Mouse (Mus musculus) ES-E14 (cell line): ENCODE measurements around the gene Nipa2. TPM values are rescaled to one million over a fixed set of nuclear protein-coding genes. Genes with fewer than 3 reads are reported as not detected.

ENCODE experiments used
- DNase-seq: peaks from one replicate; pipeline ENCODE4 v3.0.0-alpha.2; 2013; ENCODE audit warnings: low read depth, low spot score
- H3K27ac ChIP-seq: 2 replicates; pipeline ENCODE4 v1.5.1; 2012; ENCODE audit warnings: low read depth, mild to moderate bottlenecking, low read length, moderate library complexity, mixed read lengths; ENCODE audit not compliant: poor library complexity, insufficient read depth, severe bottlenecking
- H3K36me3 ChIP-seq: 2 replicates; pipeline ENCODE4 v1.6.1; 2012; ENCODE audit warnings: mild to moderate bottlenecking, low read length, moderate library complexity, mixed read lengths; ENCODE audit not compliant: control insufficient read depth, poor library complexity, insufficient read depth, severe bottlenecking
- H3K4me1 ChIP-seq, 2 experiments: fragments of 150-350 bp in 1 of 2; sonication (generic) in 1 of 2; 2 replicates each; pipeline ENCODE4 v1.6.1; 2012; ENCODE audit warnings: low read length in 2 of 2, mild to moderate bottlenecking in 1 of 2, mixed read lengths in 1 of 2; ENCODE audit not compliant: control insufficient read depth in 2 of 2, insufficient read depth in 2 of 2, poor library complexity in 1 of 2
- H3K4me3 ChIP-seq, 2 experiments: fragments of 150-350 bp in 1 of 2; sonication (generic) in 1 of 2; 2 replicates each; pipeline ENCODE4 v1.5.1; 2012; ENCODE audit warnings: low read length in 2 of 2, low read depth in 1 of 2, mild to moderate bottlenecking in 1 of 2, mixed read lengths in 1 of 2; ENCODE audit not compliant: insufficient read depth in 1 of 2, poor library complexity in 1 of 2, severe bottlenecking in 1 of 2
- H3K9ac ChIP-seq: 2 replicates; pipeline ENCODE4 v1.6.1; 2012; ENCODE audit warnings: low read depth, mild to moderate bottlenecking, low read length, mixed read lengths; ENCODE audit not compliant: poor library complexity, insufficient read depth, severe bottlenecking
- H3K9me3 ChIP-seq: fragments of 150-350 bp; sonication (generic); 2 replicates; pipeline ENCODE4 v1.6.1; 2012; ENCODE audit warnings: low read depth, mild to moderate bottlenecking, low read length; ENCODE audit not compliant: control insufficient read depth, insufficient read depth
- CHD2 ChIP-seq: IDR thresholded peaks from 2 replicates; pipeline ENCODE4 v1.6.1; 2014; ENCODE audit warnings: mild to moderate bottlenecking, low read depth, low read length, inconsistent platforms
- HCFC1 ChIP-seq: IDR thresholded peaks from 2 replicates; pipeline ENCODE4 v1.6.1; 2012; ENCODE audit warnings: low read length, inconsistent platforms, borderline replicate concordance; ENCODE audit not compliant: insufficient read depth
- MAFK ChIP-seq: IDR thresholded peaks from 2 replicates; pipeline ENCODE4 v1.6.1; 2014; ENCODE audit warnings: mild to moderate bottlenecking, low read depth, low read length, inconsistent platforms; ENCODE audit not compliant: insufficient read depth
- ZC3H11A ChIP-seq: IDR thresholded peaks from 2 replicates; pipeline ENCODE4 v1.6.1; 2012; ENCODE audit warnings: low read depth, mild to moderate bottlenecking, inconsistent platforms, low read length, borderline replicate concordance
- ZNF384 ChIP-seq: IDR thresholded peaks from 2 replicates; pipeline ENCODE4 v1.6.1; 2012; ENCODE audit warnings: low read depth, low read length, inconsistent platforms
- in situ Hi-C, 2 experiments: fragments of 600-800 bp; cut with MboI; formaldehyde crosslinking; loops; one replicate each; pipeline ENCODE4 v1.15.1; 2025; ENCODE audit warnings: low sequenced_read_pairs in 2 of 2, inconsistent platforms in 1 of 2; ENCODE audit not compliant: unreplicated experiment in 2 of 2
- total RNA-seq: library from RNA; depleted of rRNA; stranded (reverse); fragments of 300-350 nt; gene quantifications from 2 replicates; pipeline ENCODE4 v1.2.3, GENCODE M21; 2012

The Nipa2 gene
- total RNA-seq, 1 experiment = 69.2 TPM

DNA sequence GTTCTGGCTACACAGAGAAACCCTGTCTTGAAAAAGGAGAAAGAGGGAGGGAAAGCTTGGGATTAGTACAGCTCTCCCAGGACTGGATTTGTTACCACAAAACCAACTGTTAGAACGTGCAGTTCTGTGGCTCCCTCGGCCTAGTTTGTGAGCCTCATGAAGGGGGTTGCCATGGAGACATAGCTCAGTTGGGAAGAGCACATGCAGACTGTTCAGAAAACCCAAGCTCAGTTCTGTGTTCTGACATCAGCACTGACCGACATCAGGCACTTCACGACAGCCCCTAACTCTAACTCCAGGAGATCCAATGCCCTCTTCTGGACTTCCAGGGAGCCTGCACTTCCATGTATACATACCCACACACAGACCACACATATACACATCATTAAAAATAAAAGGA, 32.7 kb upstream of the Nipa2 start:
- Histone ChIP-seq H3K4me3 (no peak overlapping the region), H3K9ac (peak overlapping the region; percentile 38), H3K36me3 (no peaks in the 10 kb centered on the region), H3K9me3 (no peaks in the 10 kb centered on the region), H3K27ac (peak overlapping the region; percentile 22; the same call in 1 of the 2 replicates), H3K4me1 (peaks cover 3 to 9% of the 10 kb centered on the region in 2 experiments; a peak in 2 of 4 replicates)
- DNase-seq = no peak
- no peak for TF ChIP-seq ZC3H11A
- TF ChIP-seq MAFK = no peak
- TF ChIP-seq ZNF384 = no peak
- no peak for TF ChIP-seq HCFC1
- no peak for TF ChIP-seq CHD2
- in situ Hi-C loops = no loop called here

DNA sequence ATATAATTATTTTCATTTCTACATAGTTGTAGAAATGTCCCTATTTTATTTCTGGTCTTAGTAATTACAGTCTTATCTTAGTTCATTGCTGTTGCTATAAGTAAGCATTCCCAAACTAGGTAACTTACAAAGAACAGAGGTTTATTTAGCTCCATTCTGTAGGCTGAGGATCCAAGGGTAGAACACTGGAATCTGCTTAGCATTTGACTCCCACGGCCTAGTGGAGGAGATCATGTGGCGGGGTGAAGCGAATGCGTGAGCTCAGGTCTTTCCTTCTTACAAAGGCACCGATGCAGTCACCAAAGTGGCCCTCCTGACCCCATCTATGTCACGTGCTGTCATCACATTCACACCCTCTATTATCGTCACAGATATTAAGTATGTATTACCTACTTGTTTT, 29.6 kb upstream of the Nipa2 start:
- Histone ChIP-seq H3K9me3 (no peaks in the 10 kb centered on the region), H3K36me3 (no peaks in the 10 kb centered on the region), H3K27ac (no peak overlapping the region), H3K9ac (no peak overlapping the region), H3K4me3 (no peak overlapping the region), H3K4me1 (0 out of 4 replicates have a peak, but pooled peaks cover 0 to 3% of the 10 kb centered on the region in 2 experiments)
- TF ChIP-seq HCFC1 = no peak
- TF ChIP-seq MAFK = no peak
- no peak for TF ChIP-seq ZC3H11A
- no peak for TF ChIP-seq ZNF384
- no peak for TF ChIP-seq CHD2
- in situ Hi-C loops = no loop called here
- no peak for DNase-seq

DNA sequence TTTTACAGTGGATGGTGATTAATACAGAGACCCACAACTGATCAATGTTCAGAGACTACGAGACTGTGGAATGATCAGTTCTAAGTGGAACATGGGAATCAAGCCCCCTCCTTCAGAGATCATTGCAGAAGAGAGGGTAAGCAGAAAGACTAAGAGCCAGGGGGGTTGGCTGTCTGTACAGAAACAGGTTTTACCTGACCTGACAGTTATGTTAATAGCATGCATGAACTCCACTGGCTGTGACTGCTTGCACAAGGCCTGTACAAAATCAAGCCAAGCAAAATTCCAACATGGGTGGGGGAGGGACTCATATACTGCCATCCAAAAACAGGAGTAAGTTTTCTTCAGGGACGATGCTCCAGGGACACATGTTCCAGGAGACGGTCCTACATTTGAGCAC, 28.9 kb upstream of the Nipa2 start:
- Histone ChIP-seq H3K4me1 (0 out of 4 replicates have a peak, but pooled peaks cover 0 to 3% of the 10 kb centered on the region in 2 experiments), H3K9ac (no peak overlapping the region), H3K27ac (no peak overlapping the region), H3K36me3 (no peaks in the 10 kb centered on the region), H3K9me3 (no peaks in the 10 kb centered on the region), H3K4me3 (no peak overlapping the region)
- no peak for DNase-seq
- in situ Hi-C loops = no loop called here
- no peak for TF ChIP-seq ZNF384
- no peak for TF ChIP-seq HCFC1
- no peak for TF ChIP-seq ZC3H11A
- TF ChIP-seq MAFK = no peak
- no peak for TF ChIP-seq CHD2

GRCm38 (mm10) chr7:55986526-55987214, 24.4 kb upstream of the Nipa2 start:
- in situ Hi-C loops = no loop called here
- no peak overlapping the region for H3K27ac ChIP-seq
- DNase-seq = peak; percentile 63
- no peak overlapping the region for H3K4me3 ChIP-seq
- no peaks in the 10 kb centered on the region for H3K36me3 ChIP-seq
- H3K9ac ChIP-seq = no peak overlapping the region
- TF ChIP-seq CHD2 (no peak), ZNF384 (no peak), MAFK (no peak), HCFC1 (no peak), ZC3H11A (no peak)
- no peaks in the 10 kb centered on the region; a peak in 1 of 4 replicates for H3K4me1 ChIP-seq
- H3K9me3 ChIP-seq = no peaks in the 10 kb centered on the region

DNA sequence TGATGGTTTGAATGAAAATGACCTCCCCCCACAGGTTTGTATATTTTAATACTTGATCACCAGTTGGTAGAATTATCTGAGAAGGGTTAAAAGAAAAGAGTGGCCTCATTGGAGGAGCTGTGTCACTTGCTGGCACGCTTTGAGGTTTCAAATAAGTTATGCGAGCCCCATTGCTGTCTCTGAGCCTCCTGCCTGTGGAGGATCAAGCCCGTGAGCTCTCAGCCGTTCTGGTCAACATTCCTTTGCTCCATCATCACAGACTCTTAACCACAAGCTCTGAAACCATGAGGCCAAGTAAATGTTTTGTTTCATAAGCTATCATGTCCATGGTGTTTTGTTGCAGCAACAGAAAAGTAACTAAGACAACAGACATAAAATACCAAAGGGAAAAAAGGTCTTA, 22.5 kb upstream of the Nipa2 start:
- TF ChIP-seq HCFC1 (no peak), CHD2 (no peak), ZNF384 (no peak), ZC3H11A (no peak), MAFK (no peak)
- Histone ChIP-seq H3K4me3 (no peak overlapping the region), H3K9ac (no peak overlapping the region), H3K4me1 (no peaks in the 10 kb centered on the region; a peak in 1 of 4 replicates), H3K36me3 (no peaks in the 10 kb centered on the region), H3K27ac (no peak overlapping the region), H3K9me3 (no peaks in the 10 kb centered on the region)
- DNase-seq = no peak
- in situ Hi-C loops = no loop called here
